ENCODE assay signal across 13 mouse cellular contexts in genomic region chr8:44456336-44456735, GRCm38 (mm10).
DNase-seq lines count a peak whose midpoint lies in the region; ATAC-seq lines count a peak whose summit lies in the region.
"Had no signal": no experiment of that assay in that cellular context is flagged by ENCODE, and none has a peak within 500 bp of the region (broad histone marks: within the 10 kb centered on the region; RNA-seq: fewer than 3 reads in every experiment).

No protein-coding gene starts in this region.

- no peak overlapping the region for H3K4me3 ChIP-seq in kidney, embryonic 16.5 days (ENCODE audit: low read length)
- H3K4me3 ChIP-seq in limb, embryonic 11.5 days (ENCODE audit: low read depth, low read length), result no peak overlapping the region
- no peak overlapping the region for H3K4me3 ChIP-seq in stomach, embryonic 15.5 days (replicated peaks)
- H3K4me3 ChIP-seq: heart, adult 2 months; neural tube, embryonic 15.5 days had no signal

- H3K27me3 ChIP-seq in kidney, embryonic 16.5 days (ENCODE audit: insufficient read depth, low read length), result no peaks in the 10 kb centered on the region
- no peaks in the 10 kb centered on the region for H3K27me3 ChIP-seq in limb, embryonic 11.5 days (ENCODE audit: control insufficient read depth, insufficient read depth, low read length)
- H3K27me3 ChIP-seq in stomach, embryonic 15.5 days (replicated peaks), result no peaks in the 10 kb centered on the region
- H3K27me3 ChIP-seq: neural tube, embryonic 15.5 days had no signal

- no peak overlapping the region for H3K9ac ChIP-seq in kidney, embryonic 16.5 days (replicated peaks; ENCODE audit: low read length)
- no peak overlapping the region for H3K9ac ChIP-seq in limb, embryonic 11.5 days (ENCODE audit: low read length)
- no peak overlapping the region for H3K9ac ChIP-seq in stomach, embryonic 15.5 days
- H3K9ac ChIP-seq: forebrain, postnatal 0 days; neural tube, embryonic 15.5 days had no signal

- H3K36me3 ChIP-seq in kidney, embryonic 16.5 days (ENCODE audit: insufficient read depth, low read length), result no peaks in the 10 kb centered on the region
- no peaks in the 10 kb centered on the region for H3K36me3 ChIP-seq in limb, embryonic 11.5 days (ENCODE audit: control insufficient read depth, insufficient read depth, low read length)
- H3K36me3 ChIP-seq in stomach, embryonic 15.5 days, result no peaks in the 10 kb centered on the region
- H3K36me3 ChIP-seq: neural tube, embryonic 15.5 days had no signal

- no peaks in the 10 kb centered on the region for H3K9me3 ChIP-seq in kidney, embryonic 16.5 days (ENCODE audit: low read length)
- H3K9me3 ChIP-seq in limb, embryonic 11.5 days (ENCODE audit: control insufficient read depth, low read length), result no peaks in the 10 kb centered on the region
- H3K9me3 ChIP-seq in stomach, embryonic 15.5 days, result no peaks in the 10 kb centered on the region
- H3K9me3 ChIP-seq: neural tube, embryonic 15.5 days had no signal

- H3K4me2 ChIP-seq in kidney, embryonic 16.5 days (replicated peaks; ENCODE audit: low read depth, low read length), result no peak overlapping the region
- no peak overlapping the region for H3K4me2 ChIP-seq in limb, embryonic 11.5 days (ENCODE audit: low read depth, severe bottlenecking)
- H3K4me2 ChIP-seq in stomach, embryonic 15.5 days, result no peak overlapping the region
- H3K4me2 ChIP-seq: neural tube, embryonic 15.5 days had no signal

- ATAC-seq in kidney, embryonic 16.5 days (ENCODE audit: low FRiP score, low TSS enrichment), result peak; percentile 67; the same call in 1 of the 2 replicates
- ATAC-seq in limb, embryonic 11.5 days (ENCODE audit: insufficient number of reproducible peaks, low FRiP score, low TSS enrichment, low read depth), result peak; percentile 51; the same call in 1 of the 2 replicates
- peak; percentile 81 for ATAC-seq in stomach, embryonic 15.5 days (ENCODE audit: insufficient read depth, low FRiP score, low read depth)
- no peak for ATAC-seq in monocyte, adult 5-6 weeks (replicated peaks; ENCODE audit: insufficient number of reproducible peaks, low FRiP score, low TSS enrichment, poor library complexity, severe bottlenecking)
- ATAC-seq: forebrain, postnatal 0 days had no signal

- WGBS in kidney, embryonic 16.5 days, result 75% methylated on average over 7 of the region's 7 CpGs
- WGBS in limb, embryonic 11.5 days, result 64% methylated on average over 7 of the region's 7 CpGs
- 78% methylated on average over 7 of the region's 7 CpGs for WGBS in stomach, embryonic 15.5 days

- no peak for DNase-seq in kidney, postnatal 4 days
- DNase-seq in forelimb bud, embryonic 11.5 days (ENCODE audit: low read depth, low spot score), result peak; percentile 45
- DNase-seq in limb, embryonic 11.5 days (ENCODE audit: low spot score), result peak; percentile 33
- no peak for DNase-seq in retina, embryonic 14.5 days (ENCODE audit: low spot score)
- DNase-seq: forebrain, postnatal 0 days; heart, adult 2 months; heart, postnatal 36 days; midbrain, embryonic 14.5 days; right cerebral cortex, postnatal 25 days had no signal

- no peaks in the 10 kb centered on the region for H3K4me1 ChIP-seq in kidney, embryonic 16.5 days (ENCODE audit: insufficient read depth, low read length)
- H3K4me1 ChIP-seq in limb, embryonic 11.5 days (ENCODE audit: control insufficient read depth, insufficient read depth, low read length), result peaks cover 3% of the 10 kb centered on the region; the same call in 1 of the 2 replicates
- H3K4me1 ChIP-seq in stomach, embryonic 15.5 days, result no peaks in the 10 kb centered on the region
- H3K4me1 ChIP-seq: neural tube, embryonic 15.5 days had no signal

- no peak overlapping the region for H3K27ac ChIP-seq in kidney, embryonic 16.5 days (ENCODE audit: low read length)
- no peak overlapping the region for H3K27ac ChIP-seq in limb, embryonic 11.5 days (replicated peaks; ENCODE audit: low read depth, low read length)
- no peak overlapping the region for H3K27ac ChIP-seq in stomach, embryonic 15.5 days
- H3K27ac ChIP-seq: heart, adult 2 months; neural tube, embryonic 15.5 days had no signal

Comparison
In these comparisons a context has a peak if more than half of its experiments do, and no peak if none do; other contexts are left out.
1. DNase-seq: peak in forelimb bud, embryonic 11.5 days (single experiment) and limb, embryonic 11.5 days (single experiment); none in kidney, postnatal 4 days (0 of 2) and retina, embryonic 14.5 days (single experiment).